Mouse (Mus musculus) intestine, embryonic 15.5 days (tissue): Measurements from ENCODE around the gene Scarb1. TPM values are rescaled to one million over a fixed set of nuclear protein-coding genes. Genes with fewer than 3 reads are reported as not detected.
A peak's percentile ranks its signal among the peaks of the same experiment; 100 is the strongest.

Source experiments
- ATAC-seq: fragments of 200-750 bp; cut with Nextera tagmentation; 2 replicates; pipeline ENCODE4 v1.8.0; 2017; ENCODE audit warnings: moderate TSS enrichment, moderate library complexity
- H3K27ac ChIP-seq: fragments of 300-500 bp; sonication (generic); 2 replicates; pipeline ENCODE4 v1.5.1; 2015; ENCODE audit warnings: mild to moderate bottlenecking, inconsistent platforms
- H3K27me3 ChIP-seq: fragments of 300-500 bp; sonication (generic); replicated peaks from 2 replicates; pipeline ENCODE4 v1.6.1; 2015; ENCODE audit warnings: inconsistent platforms
- H3K36me3 ChIP-seq: fragments of 300-500 bp; sonication (generic); 2 replicates; pipeline ENCODE4 v1.6.1; 2015; ENCODE audit warnings: inconsistent platforms
- H3K4me1 ChIP-seq: fragments of 300-500 bp; sonication (generic); replicated peaks from 2 replicates; pipeline ENCODE4 v1.6.1; 2015; ENCODE audit warnings: inconsistent platforms
- H3K4me2 ChIP-seq: fragments of 300-500 bp; sonication (generic); replicated peaks from 2 replicates; pipeline ENCODE4 v1.6.1; 2015; ENCODE audit warnings: mild to moderate bottlenecking, inconsistent platforms
- H3K4me3 ChIP-seq: fragments of 300-500 bp; sonication (generic); replicated peaks from 2 replicates; pipeline ENCODE4 v1.5.1; 2015; ENCODE audit warnings: inconsistent platforms
- H3K9ac ChIP-seq: fragments of 300-500 bp; sonication (generic); 2 replicates; pipeline ENCODE4 v1.6.1; 2015; ENCODE audit warnings: inconsistent platforms
- H3K9me3 ChIP-seq: fragments of 300-500 bp; sonication (generic); 2 replicates; pipeline ENCODE4 v1.6.1; 2016; ENCODE audit warnings: inconsistent platforms
- WGBS: fragments of 180-500 bp; shearing (Covaris S2); methylation state at CpG from one replicate; pipeline ENCODE4 v1.1.7; 2015; 5-methylcytosine and 5-hydroxymethylcytosine counted together
- polyA plus RNA-seq: library from polyadenylated mRNA; unstranded; fragments of >200 nt; fragmentation: Nextera tagmentation; extraction: Ambion mirVana; gene quantifications from 2 replicates; pipeline ENCODE4 v1.2.1, GENCODE M21; 2015

Scarb1 gene
- polyA plus RNA-seq, 1 experiment from 2014 or later = 59.3 TPM

- H3K27ac ChIP-seq = no peak overlapping the region
- H3K4me2 ChIP-seq = 0 out of 2 replicates have a peak overlapping the region, but pooled peaks have one; percentile 4
- peak; percentile 63 for ATAC-seq
- H3K4me3 ChIP-seq = no peak overlapping the region
- no peak overlapping the region for H3K9ac ChIP-seq
- H3K36me3 ChIP-seq = no peaks in the 10 kb centered on the region
- peaks cover 17% of the 10 kb centered on the region for H3K4me1 ChIP-seq
- WGBS = 11% methylated on average over 15 of the region's 15 CpGs
- H3K27me3 ChIP-seq = 0 out of 2 replicates have a peak, but pooled peaks cover 4% of the 10 kb centered on the region
- H3K9me3 ChIP-seq = no peaks in the 10 kb centered on the region
Measured at GRCm38 (mm10) chr5:125271531-125272203, 69.2 kb downstream of the Scarb1 start.

- H3K4me2 ChIP-seq = no peak overlapping the region
- H3K36me3 ChIP-seq = no peaks in the 10 kb centered on the region
- WGBS = 17% methylated on average over 12 of the region's 12 CpGs
- peak; percentile 9; the same call in 1 of the 2 replicates for ATAC-seq
- H3K27ac ChIP-seq = no peak overlapping the region
- peaks cover 17% of the 10 kb centered on the region for H3K4me1 ChIP-seq
- H3K4me3 ChIP-seq = no peak overlapping the region
- H3K9me3 ChIP-seq = no peaks in the 10 kb centered on the region
- H3K9ac ChIP-seq = no peak overlapping the region
- H3K27me3 ChIP-seq = 0 out of 2 replicates have a peak, but pooled peaks cover 4% of the 10 kb centered on the region
Measured at GRCm38 (mm10) chr5:125270587-125271130, 70.2 kb downstream of the Scarb1 start.

GRCm38 (mm10) chr5:125269836-125270235, 71.1 kb downstream of the Scarb1 start:
- 0 out of 2 replicates have a peak, but pooled peaks cover 4% of the 10 kb centered on the region for H3K27me3 ChIP-seq
- no peak overlapping the region for H3K4me3 ChIP-seq
- no peak for ATAC-seq
- H3K9ac ChIP-seq = no peak overlapping the region
- no peak overlapping the region for H3K4me2 ChIP-seq
- no peaks in the 10 kb centered on the region for H3K9me3 ChIP-seq
- 90% methylated on average over 7 of the region's 7 CpGs for WGBS
- no peak overlapping the region for H3K27ac ChIP-seq
- H3K36me3 ChIP-seq = no peaks in the 10 kb centered on the region
- peaks cover 21% of the 10 kb centered on the region for H3K4me1 ChIP-seq

- ATAC-seq = no peak
- 89% methylated on average over 8 of the region's 8 CpGs for WGBS
- H3K36me3 ChIP-seq = no peaks in the 10 kb centered on the region
Measured at GRCm38 (mm10) chr5:125269399-125269798, 71.5 kb downstream of the Scarb1 start.

GRCm38 (mm10) chr5:125268033-125268765, 72.7 kb downstream of the Scarb1 start:
- Histone ChIP-seq H3K4me3 (no peak overlapping the region), H3K27me3 (0 out of 2 replicates have a peak, but pooled peaks cover 4% of the 10 kb centered on the region), H3K27ac (no peak overlapping the region), H3K9me3 (no peaks in the 10 kb centered on the region), H3K9ac (no peak overlapping the region), H3K36me3 (no peaks in the 10 kb centered on the region), H3K4me1 (peaks cover 24% of the 10 kb centered on the region), H3K4me2 (0 out of 2 replicates have a peak overlapping the region, but pooled peaks have one; percentile 3)
- WGBS = 21% methylated on average over 10 of the region's 10 CpGs
- no peak for ATAC-seq

More at GRCm38 (mm10) chr5:125269399-125269798, 71.5 kb downstream of the Scarb1 start:
- no peak overlapping the region for H3K9ac ChIP-seq
- H3K9me3 ChIP-seq = no peaks in the 10 kb centered on the region
- no peak overlapping the region for H3K4me2 ChIP-seq
- H3K4me3 ChIP-seq = no peak overlapping the region
- peaks cover 25% of the 10 kb centered on the region for H3K4me1 ChIP-seq
- H3K27me3 ChIP-seq = 0 out of 2 replicates have a peak, but pooled peaks cover 4% of the 10 kb centered on the region
- H3K27ac ChIP-seq = no peak overlapping the region

- 0 out of 2 replicates have a peak, but pooled peaks cover 4% of the 10 kb centered on the region for H3K27me3 ChIP-seq
- no peak overlapping the region for H3K27ac ChIP-seq
- H3K4me3 ChIP-seq = peak overlapping the region; percentile 3; the same call in 1 of the 2 replicates
- no peak for ATAC-seq
- H3K9ac ChIP-seq = no peak overlapping the region
- no peaks in the 10 kb centered on the region for H3K36me3 ChIP-seq
- peaks cover 24% of the 10 kb centered on the region for H3K4me1 ChIP-seq
- no peaks in the 10 kb centered on the region for H3K9me3 ChIP-seq
- WGBS = 34% methylated on average over 35 of the region's 35 CpGs
- peak overlapping the region; percentile 49 for H3K4me2 ChIP-seq
Measured at GRCm38 (mm10) chr5:125267150-125267961, 73.5 kb downstream of the Scarb1 start.

- Histone ChIP-seq H3K27ac (no peak overlapping the region), H3K36me3 (no peaks in the 10 kb centered on the region), H3K9ac (no peak overlapping the region), H3K4me3 (no peak overlapping the region), H3K27me3 (0 out of 2 replicates have a peak, but pooled peaks cover 4% of the 10 kb centered on the region), H3K9me3 (no peaks in the 10 kb centered on the region), H3K4me1 (peaks cover 24% of the 10 kb centered on the region), H3K4me2 (no peak overlapping the region)
- WGBS = 78% methylated on average over 9 of the region's 9 CpGs
- ATAC-seq = no peak
Measured at GRCm38 (mm10) chr5:125266128-125266527, 74.8 kb downstream of the Scarb1 start.

GRCm38 (mm10) chr5:125264700-125265099, 76.2 kb downstream of the Scarb1 start:
- Histone ChIP-seq H3K27ac (0 out of 2 replicates have a peak overlapping the region, but pooled peaks have one; percentile 22), H3K36me3 (no peaks in the 10 kb centered on the region), H3K4me1 (peaks cover 24% of the 10 kb centered on the region; the same call in 1 of the 2 replicates), H3K4me3 (no peak overlapping the region), H3K9ac (no peak overlapping the region), H3K27me3 (0 out of 2 replicates have a peak, but pooled peaks cover 6% of the 10 kb centered on the region), H3K4me2 (no peak overlapping the region), H3K9me3 (no peaks in the 10 kb centered on the region)
- 7% methylated on average over 17 of the region's 17 CpGs for WGBS
- ATAC-seq = peak; percentile 46

- Histone ChIP-seq H3K27ac (no peak overlapping the region), H3K4me1 (peaks cover 16% of the 10 kb centered on the region; the same call in 1 of the 2 replicates), H3K9me3 (no peaks in the 10 kb centered on the region), H3K9ac (no peak overlapping the region), H3K4me2 (no peak overlapping the region), H3K36me3 (no peaks in the 10 kb centered on the region), H3K27me3 (0 out of 2 replicates have a peak, but pooled peaks cover 2% of the 10 kb centered on the region), H3K4me3 (no peak overlapping the region)
- no peak for ATAC-seq
- WGBS = 45% methylated on average over 7 of the region's 7 CpGs
Measured at GRCm38 (mm10) chr5:125262578-125262977, 78.3 kb downstream of the Scarb1 start.

- Histone ChIP-seq H3K4me3 (no peak overlapping the region), H3K4me1 (0 out of 2 replicates have a peak, but pooled peaks cover 6% of the 10 kb centered on the region), H3K27me3 (no peaks in the 10 kb centered on the region), H3K27ac (no peak overlapping the region), H3K4me2 (no peak overlapping the region), H3K9ac (no peak overlapping the region), H3K9me3 (no peaks in the 10 kb centered on the region), H3K36me3 (no peaks in the 10 kb centered on the region)
- 47% methylated on average over 3 of the region's 5 CpGs for WGBS
- ATAC-seq = 0 out of 2 replicates have a peak, but pooled peaks have one; percentile 16
Measured at GRCm38 (mm10) chr5:125253917-125254316, 87.0 kb downstream of the Scarb1 start.

GRCm38 (mm10) chr5:125253448-125253847, 87.4 kb downstream of the Scarb1 start:
- Histone ChIP-seq H3K27me3 (no peaks in the 10 kb centered on the region), H3K4me2 (no peak overlapping the region), H3K9me3 (no peaks in the 10 kb centered on the region), H3K4me1 (0 out of 2 replicates have a peak, but pooled peaks cover 6% of the 10 kb centered on the region), H3K4me3 (no peak overlapping the region), H3K9ac (no peak overlapping the region), H3K36me3 (no peaks in the 10 kb centered on the region), H3K27ac (no peak overlapping the region)
- ATAC-seq = no peak
- WGBS = 90% methylated on average over 3 of the region's 3 CpGs
